Comparison of ENCODE assay signal across 24 mouse cellular contexts in the genomic region with DNA sequence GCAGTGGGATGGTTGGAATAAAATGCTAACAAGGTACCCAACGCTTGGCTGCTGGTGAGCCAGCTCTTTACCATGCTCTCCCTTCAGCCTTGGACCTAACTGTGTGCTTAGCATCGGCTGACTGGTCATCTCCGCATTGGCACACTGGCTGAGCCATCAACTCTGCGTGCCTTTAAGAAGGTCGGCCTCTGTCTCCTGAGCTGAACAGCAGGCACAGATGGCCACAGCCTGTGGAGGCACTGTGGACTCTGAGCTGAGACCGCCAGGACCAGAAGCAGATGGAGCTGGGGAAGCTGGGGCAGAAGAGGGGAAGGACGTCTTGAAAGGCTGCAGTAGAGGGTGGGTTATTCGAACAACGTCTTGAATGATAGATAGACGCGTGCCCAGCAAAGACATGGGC. TPM values are rescaled to one million over a fixed set of nuclear protein-coding genes. Genes with fewer than 3 reads are reported as not detected.
"Had no signal": no experiment of that assay in that cellular context is flagged by ENCODE, and none has a peak within 500 bp of the region (broad histone marks: within the 10 kb centered on the region; RNA-seq: fewer than 3 reads in every experiment).

No protein-coding gene starts in this region.

- H3K36me3 ChIP-seq: liver, embryonic 13.5 days; liver, embryonic 15.5 days; lung, embryonic 15.5 days; midbrain, embryonic 12.5 days; midbrain, embryonic 15.5 days; neural tube, embryonic 12.5 days; stomach, embryonic 15.5 days had no signal

- H3K9ac ChIP-seq: liver, embryonic 13.5 days; liver, embryonic 15.5 days; liver, postnatal 0 days; lung, embryonic 15.5 days; midbrain, embryonic 12.5 days; midbrain, embryonic 15.5 days; neural tube, embryonic 12.5 days; stomach, embryonic 15.5 days had no signal

- ATAC-seq: liver, postnatal 0 days; lung, postnatal 0 days; midbrain, embryonic 15.5 days had no signal

- H3K9me3 ChIP-seq: liver, embryonic 13.5 days; liver, embryonic 15.5 days; lung, embryonic 15.5 days; megakaryocyte, embryonic 14.5 days; midbrain, embryonic 12.5 days; midbrain, embryonic 15.5 days; neural tube, embryonic 12.5 days; stomach, embryonic 15.5 days had no signal

- DNase-seq: liver, embryonic 13.5 days; liver, postnatal 0 days; lung, adult 2 months; lung, postnatal 14 days; lung, postnatal 36 days; right cerebral cortex, postnatal 14 days; thymus, adult 2 months; thymus, postnatal 25 days; thymus, postnatal 4 days had no signal

- H3K4me2 ChIP-seq: liver, embryonic 13.5 days; liver, embryonic 15.5 days; lung, embryonic 15.5 days; midbrain, embryonic 12.5 days; midbrain, embryonic 15.5 days; neural tube, embryonic 12.5 days; stomach, embryonic 15.5 days had no signal

- H3K4me3 ChIP-seq: liver, embryonic 13.5 days; liver, embryonic 15.5 days; lung, embryonic 15.5 days; megakaryocyte, embryonic 14.5 days; midbrain, embryonic 12.5 days; midbrain, embryonic 15.5 days; neural tube, embryonic 12.5 days; stomach, embryonic 15.5 days had no signal

- H3K27ac ChIP-seq: liver, embryonic 13.5 days; liver, embryonic 15.5 days; lung, embryonic 15.5 days; macrophage; midbrain, embryonic 12.5 days; midbrain, embryonic 15.5 days; neural tube, embryonic 12.5 days; stomach, embryonic 15.5 days; stomach, postnatal 0 days had no signal

RNA-seq across cellular contexts. Expression of a gene that starts 8.4 kb away (rescaled TPM):
- total RNA-seq: megakaryocyte progenitor cell, adult 5-6 weeks; monocyte, adult 5-6 weeks; neutrophil, adult 5-6 weeks had no signal
- polyA plus RNA-seq: liver, postnatal 0 days; macrophage; neural tube, embryonic 14.5 days; spleen, adult 2 months had no signal

RNA-seq across cellular contexts. Expression of a gene that starts 17.7 kb away (rescaled TPM):
- total RNA-seq: megakaryocyte progenitor cell, adult 5-6 weeks; monocyte, adult 5-6 weeks; neutrophil, adult 5-6 weeks had no signal
- polyA plus RNA-seq: macrophage; midbrain, embryonic 12.5 days; midbrain, embryonic 15.5 days; neural tube, embryonic 14.5 days; spleen, adult 2 months had no signal

RNA-seq across cellular contexts. Expression of a gene that starts 51.8 kb away (rescaled TPM):
- total RNA-seq: megakaryocyte progenitor cell, adult 5-6 weeks had no signal
